Mouse (Mus musculus) skeletal muscle tissue, postnatal 0 days (tissue): ENCODE data around the gene Olfr1109. TPM values are rescaled to one million over a fixed set of nuclear protein-coding genes. Genes with fewer than 3 reads are reported as not detected.

Experiments used
- polyA plus RNA-seq: library from polyadenylated mRNA; unstranded; fragments of >200 nt; fragmentation: Nextera tagmentation; extraction: Ambion mirVana; gene quantifications from 2 replicates; pipeline ENCODE4 v1.2.1, GENCODE M21; 2015

The Olfr1109 gene
- polyA plus RNA-seq, result not detected in 2 replicates

DNA sequence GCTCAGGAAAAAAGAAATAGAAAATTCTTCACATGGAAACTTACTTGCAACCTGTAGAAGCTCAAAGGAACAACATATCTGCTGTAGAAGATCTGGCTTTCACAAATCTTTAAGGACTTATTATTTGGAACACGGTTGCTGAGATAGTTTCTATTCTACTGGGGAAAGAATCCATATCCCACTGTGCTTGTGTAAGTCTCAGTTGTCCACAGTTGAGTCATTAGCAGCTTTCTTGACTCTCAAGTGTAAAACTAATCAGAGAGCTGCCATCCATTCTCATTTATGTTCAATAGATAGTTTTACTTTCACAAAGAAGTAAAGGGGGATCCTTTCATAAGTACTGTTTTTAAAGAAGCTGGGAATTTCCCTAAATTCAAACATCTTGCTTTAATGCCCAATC, at the start of gene Olfr1109:
Olfr1109 (minus strand) TSS at position 101 of the 400 bp plus-strand sequence.

DNA sequence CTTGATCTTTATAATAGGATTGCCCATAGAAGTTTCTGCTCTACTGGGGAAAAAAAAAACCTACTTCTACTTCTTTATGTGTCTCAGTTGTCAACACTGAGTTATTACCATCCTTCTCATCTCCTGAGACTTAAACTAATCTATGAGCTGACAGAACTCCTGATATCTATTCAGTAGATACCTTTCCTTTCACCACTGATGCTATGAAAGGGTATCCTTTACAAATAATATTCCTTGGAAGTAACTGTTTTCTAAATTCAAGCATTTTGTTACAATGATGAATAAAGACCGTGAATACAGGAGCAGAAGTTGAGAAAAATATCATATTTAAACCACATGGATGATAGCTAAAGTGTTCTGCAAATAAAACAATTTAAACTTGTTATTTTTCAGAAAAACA, 44.4 kb upstream of the Olfr1109 start, which contains the start of gene Olfr1110:
Olfr1110 (minus strand) TSS at position 101 of the 400 bp plus-strand sequence.

DNA sequence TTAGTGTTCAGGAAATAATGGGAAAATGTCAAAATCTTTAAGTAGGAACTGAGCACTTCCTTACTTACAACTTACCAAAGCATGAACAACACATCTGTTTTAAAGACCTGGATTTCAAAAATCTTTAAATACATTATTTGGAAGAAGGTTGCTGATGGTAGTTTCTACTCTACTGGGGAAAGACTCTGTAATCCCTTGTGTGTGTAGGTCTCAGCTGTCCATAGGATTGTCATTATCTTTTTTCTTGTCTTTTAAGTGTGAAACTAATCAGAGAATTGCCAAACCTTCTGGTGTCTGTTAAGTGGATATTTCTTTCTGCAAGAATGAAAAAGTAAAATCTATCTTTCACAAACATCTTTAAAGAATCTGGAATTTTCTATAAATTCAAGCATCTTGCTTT, 18.7 kb upstream of the Olfr1109 start, which contains the start of gene Olfr259:
Olfr259 (minus strand) TSS at position 101 of the 400 bp plus-strand sequence.

DNA sequence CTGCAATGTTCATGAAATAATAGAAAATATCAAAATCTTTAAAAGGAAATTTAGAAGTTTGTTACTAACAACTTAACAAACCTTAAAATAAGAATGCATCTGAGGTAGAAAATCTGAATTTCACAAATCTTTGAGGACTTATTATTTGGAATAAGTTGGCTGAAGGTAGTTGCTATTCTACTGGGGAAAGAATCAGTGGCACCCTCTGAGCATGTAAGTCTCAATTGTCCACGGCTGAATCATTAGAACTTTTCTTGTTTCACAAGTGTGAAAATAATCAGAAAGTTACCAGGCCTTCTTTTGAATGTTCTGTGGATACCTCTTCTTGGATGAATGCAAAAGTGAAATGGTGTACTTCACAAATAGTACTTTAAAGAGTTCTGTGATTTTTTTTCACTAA, 20.1 kb downstream of the Olfr1109 start, which contains the start of gene Olfr1107:
Olfr1107 (minus strand) TSS at position 101 of the 400 bp plus-strand sequence.

DNA sequence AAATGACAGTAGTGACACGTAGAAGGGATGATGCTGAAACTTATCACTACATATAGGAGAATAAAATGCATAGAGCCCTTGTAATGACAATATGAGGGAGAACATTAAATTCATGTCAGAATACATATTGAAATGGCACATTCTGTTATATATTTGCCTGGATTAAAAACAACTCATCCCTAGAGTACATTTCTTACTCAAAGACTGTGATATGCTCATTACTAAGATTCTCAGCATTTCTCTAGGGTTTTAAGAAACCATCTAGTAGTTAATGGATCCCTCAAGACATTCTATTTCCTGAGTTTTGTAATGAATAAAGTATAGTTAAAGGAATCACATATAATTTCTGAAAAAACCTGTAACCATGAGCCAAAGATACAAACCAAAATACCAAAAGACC, 43.6 kb downstream of the Olfr1109 start, which contains the start of gene Olfr1106:
Olfr1106 (minus strand) TSS at position 101 of the 400 bp plus-strand sequence.

Other genes starting within 250 kb of the Olfr1109 start
- not detected in 2 replicates for gene Olfr1095, start 244.3 kb downstream of the Olfr1109 start, polyA plus RNA-seq
- not detected in 2 replicates for gene Gm13723, start 221.2 kb downstream of the Olfr1109 start, polyA plus RNA-seq
- gene Olfr1097, start 203.8 kb downstream of the Olfr1109 start, polyA plus RNA-seq, result not detected in 2 replicates
- gene Olfr1098, start 171.5 kb downstream of the Olfr1109 start, polyA plus RNA-seq, result not detected in 2 replicates
- gene Olfr1099, start 135.3 kb downstream of the Olfr1109 start, polyA plus RNA-seq, result not detected in 2 replicates
- gene Olfr1100, start 116.1 kb downstream of the Olfr1109 start, polyA plus RNA-seq, result not detected in 2 replicates
- not detected in 2 replicates for gene Olfr1101, start 104.8 kb downstream of the Olfr1109 start, polyA plus RNA-seq
- gene Olfr1102, start 97.6 kb downstream of the Olfr1109 start, polyA plus RNA-seq, result not detected in 2 replicates
- gene Olfr1104, start 68.9 kb downstream of the Olfr1109 start, polyA plus RNA-seq, result not detected in 2 replicates
- gene Olfr1105, start 59.5 kb downstream of the Olfr1109 start, polyA plus RNA-seq, result not detected in 2 replicates
- gene Olfr1106, start 43.7 kb downstream of the Olfr1109 start, polyA plus RNA-seq, result not detected in 2 replicates
- gene Olfr1107, start 20.2 kb downstream of the Olfr1109 start, polyA plus RNA-seq, result not detected in 2 replicates
- gene Olfr259, start 18.6 kb upstream of the Olfr1109 start, polyA plus RNA-seq, result not detected in 2 replicates
- gene Olfr1110, start 44.3 kb upstream of the Olfr1109 start, polyA plus RNA-seq, result not detected in 2 replicates
- gene Olfr1111, start 56.6 kb upstream of the Olfr1109 start, polyA plus RNA-seq, result not detected in 2 replicates
- not detected in 2 replicates for gene Olfr1112, start 91.8 kb upstream of the Olfr1109 start, polyA plus RNA-seq
- not detected in 2 replicates for gene Olfr1113, start 113.0 kb upstream of the Olfr1109 start, polyA plus RNA-seq
- not detected in 2 replicates for gene Olfr1115, start 152.0 kb upstream of the Olfr1109 start, polyA plus RNA-seq
- not detected in 2 replicates for gene Olfr1116, start 171.5 kb upstream of the Olfr1109 start, polyA plus RNA-seq
- gene Olfr1118, start 211.6 kb upstream of the Olfr1109 start, polyA plus RNA-seq, result not detected in 2 replicates